Mouse (Mus musculus): ENCODE measurements around the gene Ms4a10. TPM values are rescaled to one million over a fixed set of nuclear protein-coding genes. Genes with fewer than 3 reads are reported as not detected.
A peak's percentile ranks its signal among the peaks of the same experiment; 100 is the strongest.

Gene Ms4a10
- polyA plus RNA-seq, 1 experiment from 2014 or later, result not detected

DNA sequence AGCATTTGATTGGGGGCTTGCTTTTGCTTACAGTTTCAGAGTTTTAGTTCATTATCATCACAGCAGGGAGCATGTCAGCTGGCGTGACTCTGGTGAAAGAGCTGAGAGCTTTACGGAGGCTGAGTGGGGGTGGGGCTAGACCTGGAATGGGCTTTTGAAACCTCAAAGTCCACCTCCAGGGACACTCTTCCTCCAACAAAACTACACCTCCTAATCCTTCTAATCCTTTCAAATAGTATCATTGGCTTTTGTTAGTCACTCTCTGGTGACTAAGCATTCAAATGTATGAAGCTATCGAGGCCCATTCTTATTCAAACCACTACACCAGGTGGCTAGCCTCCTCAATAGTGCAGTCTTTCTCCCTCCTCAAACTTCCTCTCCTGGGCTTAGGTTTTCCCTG is 1.8 kb downstream of the Ms4a10 start:
- no peaks in the 10 kb centered on the region; the same call in 1 of the 2 replicates for H3K4me1 ChIP-seq (ENCODE audit: control insufficient read depth, insufficient read depth, low read length)
- no peaks in the 10 kb centered on the region for H3K27me3 ChIP-seq (ENCODE audit: control insufficient read depth, insufficient read depth, low read length)
- WGBS, result 78% methylated on average over 3 of the region's 3 CpGs
- H3K9me3 ChIP-seq (replicated peaks; ENCODE audit: control insufficient read depth, low read length), result peaks cover 4% of the 10 kb centered on the region; the same call in 1 of the 2 replicates
- H3K4me2 ChIP-seq (ENCODE audit: low read depth, low read length), result no peak overlapping the region
- H3K27ac ChIP-seq (ENCODE audit: low read length), result no peak overlapping the region
- H3K36me3 ChIP-seq (ENCODE audit: control insufficient read depth, insufficient read depth), result no peaks in the 10 kb centered on the region
- no peak overlapping the region for H3K4me3 ChIP-seq (ENCODE audit: low read length)
- no peak for ATAC-seq (replicated peaks; ENCODE audit: extremely low read depth, insufficient read depth, low FRiP score)
- no peak overlapping the region for H3K9ac ChIP-seq (ENCODE audit: low read length)

DNA sequence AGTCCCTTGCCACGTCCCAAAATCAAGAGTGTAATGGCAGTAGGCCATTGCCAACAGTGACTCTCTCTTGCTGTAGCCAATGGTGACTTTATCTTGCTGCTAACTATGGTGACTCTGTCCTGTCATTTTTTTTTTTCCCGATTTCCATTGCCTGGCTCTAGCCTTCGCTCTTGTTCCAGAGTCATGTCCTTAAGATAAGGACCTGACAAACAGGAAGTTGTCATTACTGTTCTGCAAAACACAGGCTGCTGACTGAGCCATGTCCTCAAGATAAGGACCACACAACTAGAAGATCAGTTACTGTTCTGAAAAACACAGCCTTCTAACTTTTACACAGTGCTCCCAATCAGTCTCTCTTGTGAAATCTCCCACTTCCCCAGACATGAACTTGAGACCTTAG is 4.0 kb downstream of the Ms4a10 start:
- Histone ChIP-seq H3K4me2 (ENCODE audit: low read depth, low read length) (no peak overlapping the region), H3K27ac (ENCODE audit: low read length) (no peak overlapping the region), H3K4me1 (ENCODE audit: control insufficient read depth, insufficient read depth, low read length) (no peaks in the 10 kb centered on the region; the same call in 1 of the 2 replicates), H3K4me3 (ENCODE audit: low read length) (no peak overlapping the region), H3K9ac (ENCODE audit: low read length) (no peak overlapping the region), H3K27me3 (ENCODE audit: control insufficient read depth, insufficient read depth, low read length) (no peaks in the 10 kb centered on the region), H3K9me3 (replicated peaks; ENCODE audit: control insufficient read depth, low read length) (peaks cover 7% of the 10 kb centered on the region; the same call in 1 of the 2 replicates), H3K36me3 (ENCODE audit: control insufficient read depth, insufficient read depth) (no peaks in the 10 kb centered on the region)
- ATAC-seq (replicated peaks; ENCODE audit: extremely low read depth, insufficient read depth, low FRiP score), result no peak
- WGBS, result 27% methylated on average over 3 of the region's 3 CpGs

DNA sequence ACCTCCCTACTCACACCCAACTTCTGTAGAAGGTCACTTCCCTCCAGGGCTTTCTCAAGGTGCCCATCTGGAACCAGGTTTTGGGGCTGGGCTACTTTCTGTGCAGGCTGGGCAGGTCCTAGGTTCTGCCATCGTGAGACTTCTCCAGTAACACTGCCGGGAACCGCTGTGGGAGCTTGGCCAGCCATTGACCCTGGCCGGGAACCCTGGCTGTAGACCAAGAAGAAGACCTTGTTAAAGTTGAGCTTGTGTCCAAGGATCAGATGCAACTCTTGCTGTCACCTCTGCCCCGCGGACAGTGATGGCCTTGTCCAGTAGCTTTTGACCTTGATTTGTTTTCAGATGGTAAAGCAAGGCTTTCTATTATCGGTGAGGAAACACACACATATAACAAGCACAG is 5.9 kb downstream of the Ms4a10 start:
- no peaks in the 10 kb centered on the region for H3K36me3 ChIP-seq (ENCODE audit: control insufficient read depth, insufficient read depth)
- H3K9me3 ChIP-seq (replicated peaks; ENCODE audit: control insufficient read depth, low read length), result peaks cover 7% of the 10 kb centered on the region; the same call in 1 of the 2 replicates
- H3K9ac ChIP-seq (ENCODE audit: low read length), result no peak overlapping the region
- no peak overlapping the region for H3K4me3 ChIP-seq (ENCODE audit: low read length)
- H3K27me3 ChIP-seq (ENCODE audit: control insufficient read depth, insufficient read depth, low read length), result no peaks in the 10 kb centered on the region
- H3K4me1 ChIP-seq (ENCODE audit: control insufficient read depth, insufficient read depth, low read length), result no peaks in the 10 kb centered on the region; the same call in 1 of the 2 replicates
- no peak overlapping the region for H3K27ac ChIP-seq (ENCODE audit: low read length)
- no peak for ATAC-seq (replicated peaks; ENCODE audit: extremely low read depth, insufficient read depth, low FRiP score)
- no peak overlapping the region for H3K4me2 ChIP-seq (ENCODE audit: low read depth, low read length)
- 84% methylated on average over 7 of the region's 7 CpGs for WGBS

DNA sequence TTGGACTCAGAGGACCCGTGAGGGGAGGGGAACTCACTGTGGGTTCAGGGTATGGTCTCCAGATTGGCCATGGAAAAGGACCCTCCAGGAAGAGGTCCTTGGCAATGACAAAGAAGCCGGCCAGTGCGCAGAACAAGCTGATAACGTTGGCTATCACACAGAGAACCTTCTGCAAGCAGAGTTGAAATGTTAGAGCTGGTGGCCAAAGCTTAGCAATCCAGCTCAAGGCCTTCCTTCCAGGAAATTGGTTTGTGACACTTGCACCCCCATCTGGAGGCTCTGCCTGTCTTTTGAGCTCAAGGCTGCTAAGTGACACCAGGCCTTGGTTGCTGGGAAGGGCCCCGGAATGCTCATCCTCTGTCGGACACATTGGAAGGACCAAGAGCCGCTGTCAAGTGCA is 8.7 kb downstream of the Ms4a10 start:
- no peak overlapping the region for H3K27ac ChIP-seq (ENCODE audit: low read length)
- ATAC-seq (replicated peaks; ENCODE audit: extremely low read depth, insufficient read depth, low FRiP score), result 0 out of 2 replicates have a peak, but pooled peaks have one; percentile 16
- H3K4me1 ChIP-seq (ENCODE audit: control insufficient read depth, insufficient read depth, low read length), result no peaks in the 10 kb centered on the region
- 0 out of 2 replicates have a peak, but pooled peaks cover 4% of the 10 kb centered on the region for H3K9me3 ChIP-seq (replicated peaks; ENCODE audit: control insufficient read depth, low read length)
- H3K4me2 ChIP-seq (ENCODE audit: low read depth, low read length), result no peak overlapping the region
- 77% methylated on average over 7 of the region's 7 CpGs for WGBS
- H3K4me3 ChIP-seq (ENCODE audit: low read length), result no peak overlapping the region
- H3K27me3 ChIP-seq (ENCODE audit: control insufficient read depth, insufficient read depth, low read length), result peaks cover 2% of the 10 kb centered on the region; the same call in 1 of the 2 replicates
- no peaks in the 10 kb centered on the region for H3K36me3 ChIP-seq (ENCODE audit: control insufficient read depth, insufficient read depth)
- no peak overlapping the region for H3K9ac ChIP-seq (ENCODE audit: low read length)

DNA sequence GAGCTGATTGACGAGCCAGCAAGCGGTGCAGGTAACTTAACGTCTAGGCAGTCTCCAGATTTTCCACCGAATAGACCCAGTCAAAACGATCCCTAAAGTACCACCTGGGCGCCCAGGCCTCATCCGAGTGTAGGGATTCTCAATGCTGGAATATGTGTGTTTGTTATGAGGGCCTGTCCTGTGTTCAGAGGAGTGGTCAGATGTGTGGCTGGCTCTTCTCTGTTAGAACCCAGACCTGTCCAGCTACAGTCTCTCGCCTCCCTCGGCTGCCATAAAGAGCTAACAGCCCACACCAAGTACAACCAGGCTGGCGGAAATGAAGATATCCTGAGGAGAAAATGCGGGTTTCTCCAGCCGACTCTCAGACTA is 14.5 kb downstream of the Ms4a10 start:
- H3K9ac ChIP-seq (ENCODE audit: low read length), result no peak overlapping the region
- no peak overlapping the region for H3K27ac ChIP-seq (ENCODE audit: low read length)
- no peak overlapping the region for H3K4me3 ChIP-seq (ENCODE audit: low read length)
- no peak for ATAC-seq (replicated peaks; ENCODE audit: extremely low read depth, insufficient read depth, low FRiP score)
- no peaks in the 10 kb centered on the region for H3K36me3 ChIP-seq (ENCODE audit: control insufficient read depth, insufficient read depth)
- peaks cover 2% of the 10 kb centered on the region; the same call in 1 of the 2 replicates for H3K27me3 ChIP-seq (ENCODE audit: control insufficient read depth, insufficient read depth, low read length)
- H3K4me1 ChIP-seq (ENCODE audit: control insufficient read depth, insufficient read depth, low read length), result no peaks in the 10 kb centered on the region
- no peak overlapping the region for H3K4me2 ChIP-seq (ENCODE audit: low read depth, low read length)
- 37% methylated on average over 12 of the region's 12 CpGs for WGBS
- H3K9me3 ChIP-seq (replicated peaks; ENCODE audit: control insufficient read depth, low read length), result no peaks in the 10 kb centered on the region

DNA sequence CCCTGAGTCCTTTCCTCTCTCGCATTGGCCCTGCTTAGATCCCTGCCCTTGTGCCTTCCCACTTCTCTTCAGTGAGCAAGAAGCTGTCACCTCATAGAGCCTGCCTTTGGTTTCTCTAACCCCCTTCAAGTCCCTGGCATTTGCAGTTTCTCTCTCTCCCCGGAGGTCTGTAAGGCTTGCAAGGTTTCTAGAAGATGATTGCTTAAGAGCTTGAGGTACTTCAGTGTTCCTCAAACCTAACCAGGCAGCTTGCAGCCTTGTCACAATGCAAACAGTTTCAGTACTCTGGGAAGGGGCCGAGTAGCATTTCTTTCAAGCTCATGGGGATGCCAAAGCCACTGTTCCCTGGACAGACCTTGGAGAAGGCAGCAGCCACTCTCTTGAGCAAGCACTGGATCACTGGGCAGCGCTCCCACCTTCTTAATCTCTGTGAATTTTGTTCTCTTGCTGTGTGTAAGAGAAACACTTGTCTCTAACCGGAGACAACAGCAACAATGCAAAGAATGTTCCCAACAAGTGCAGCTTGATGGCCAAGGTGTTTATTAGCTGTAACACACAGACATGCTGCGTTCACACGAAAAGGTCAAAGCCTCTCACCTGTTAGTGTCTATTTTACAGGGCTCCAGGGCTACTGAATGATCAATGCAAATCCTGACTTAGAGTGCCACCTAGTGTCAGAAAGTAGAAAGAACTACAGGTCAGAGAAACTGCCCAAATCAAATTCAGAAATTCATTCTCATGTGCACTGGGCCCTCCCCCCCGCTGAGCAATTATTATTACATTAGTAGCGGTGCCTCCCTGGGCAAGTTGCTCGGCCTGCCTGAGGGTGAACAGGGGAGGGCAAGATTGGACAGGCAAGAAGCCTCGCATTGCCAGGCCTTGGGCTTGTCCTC is 15.1 kb downstream of the Ms4a10 start:
- Histone ChIP-seq H3K9me3 (replicated peaks; ENCODE audit: control insufficient read depth, low read length) (no peaks in the 10 kb centered on the region), H3K9ac (ENCODE audit: low read length) (no peak overlapping the region), H3K36me3 (ENCODE audit: control insufficient read depth, insufficient read depth) (no peaks in the 10 kb centered on the region), H3K4me2 (ENCODE audit: low read depth, low read length) (no peak overlapping the region), H3K4me1 (ENCODE audit: control insufficient read depth, insufficient read depth, low read length) (no peaks in the 10 kb centered on the region), H3K27ac (ENCODE audit: low read length) (no peak overlapping the region), H3K27me3 (ENCODE audit: control insufficient read depth, insufficient read depth, low read length) (peaks cover 2% of the 10 kb centered on the region; the same call in 1 of the 2 replicates), H3K4me3 (ENCODE audit: low read length) (no peak overlapping the region)
- ATAC-seq (replicated peaks; ENCODE audit: extremely low read depth, insufficient read depth, low FRiP score), result 0 out of 2 replicates have a peak, but pooled peaks have one; percentile 49
- WGBS, result 30% methylated on average over 11 of the region's 11 CpGs

DNA sequence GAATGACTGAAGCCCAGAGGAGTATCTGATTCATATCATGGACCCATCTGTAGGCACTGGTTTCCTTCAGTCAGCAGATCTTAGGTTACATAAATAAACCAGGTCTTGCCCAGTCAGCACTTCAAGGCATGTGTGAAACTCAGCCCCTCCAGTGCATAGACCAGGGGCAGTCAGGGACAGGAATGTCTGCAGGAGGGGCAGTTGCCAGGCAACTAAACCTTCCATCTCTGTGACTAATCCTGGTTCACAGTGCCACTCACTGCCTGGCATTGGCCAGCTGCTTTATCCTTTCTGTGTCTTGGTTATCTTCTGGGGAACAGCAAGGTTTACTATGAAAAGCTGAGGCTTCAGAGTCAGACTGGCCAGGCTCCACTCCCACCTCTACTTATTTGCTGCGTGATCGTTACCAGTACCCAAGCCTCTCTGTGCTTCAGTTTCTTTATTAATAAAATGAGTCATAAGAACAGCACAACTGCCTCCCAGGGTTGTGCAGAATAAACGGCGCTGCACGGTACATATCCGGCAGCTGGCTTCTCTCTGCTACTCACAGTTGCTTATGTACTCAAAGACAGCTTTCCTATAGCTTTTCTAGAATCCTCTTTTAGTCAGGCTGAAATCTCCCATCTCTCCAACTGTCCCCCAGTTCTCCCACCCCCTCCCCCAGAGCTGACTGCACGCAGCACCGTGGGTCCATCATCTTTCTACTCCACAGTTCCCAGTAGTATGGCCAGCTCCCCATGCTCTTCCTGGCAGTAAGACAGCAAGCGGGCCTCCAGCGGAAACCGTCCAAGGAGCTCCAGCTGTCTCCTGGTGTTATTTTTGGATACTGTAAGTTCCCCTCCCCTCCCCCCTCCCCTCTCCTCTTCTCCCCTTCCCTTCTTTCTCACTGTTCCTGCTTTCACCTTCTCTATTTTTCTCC is 22.2 kb downstream of the Ms4a10 start:
- peaks cover 32% of the 10 kb centered on the region for H3K4me1 ChIP-seq (ENCODE audit: control insufficient read depth, insufficient read depth, low read length)
- peak overlapping the region; percentile 13; the same call in 1 of the 2 replicates for H3K9ac ChIP-seq (ENCODE audit: low read length)
- peak overlapping the region; percentile 14; the same call in 1 of the 2 replicates for H3K4me2 ChIP-seq (ENCODE audit: low read depth, low read length)
- H3K27me3 ChIP-seq (ENCODE audit: control insufficient read depth, insufficient read depth, low read length), result no peaks in the 10 kb centered on the region
- H3K9me3 ChIP-seq (replicated peaks; ENCODE audit: control insufficient read depth, low read length), result no peaks in the 10 kb centered on the region
- 35% methylated on average over 11 of the region's 11 CpGs for WGBS
- no peak overlapping the region for H3K4me3 ChIP-seq (ENCODE audit: low read length)
- peak overlapping the region; percentile 70 for H3K27ac ChIP-seq (ENCODE audit: low read length)
- ATAC-seq (replicated peaks; ENCODE audit: extremely low read depth, insufficient read depth, low FRiP score), result peak; percentile 59
- no peaks in the 10 kb centered on the region for H3K36me3 ChIP-seq (ENCODE audit: control insufficient read depth, insufficient read depth)

DNA sequence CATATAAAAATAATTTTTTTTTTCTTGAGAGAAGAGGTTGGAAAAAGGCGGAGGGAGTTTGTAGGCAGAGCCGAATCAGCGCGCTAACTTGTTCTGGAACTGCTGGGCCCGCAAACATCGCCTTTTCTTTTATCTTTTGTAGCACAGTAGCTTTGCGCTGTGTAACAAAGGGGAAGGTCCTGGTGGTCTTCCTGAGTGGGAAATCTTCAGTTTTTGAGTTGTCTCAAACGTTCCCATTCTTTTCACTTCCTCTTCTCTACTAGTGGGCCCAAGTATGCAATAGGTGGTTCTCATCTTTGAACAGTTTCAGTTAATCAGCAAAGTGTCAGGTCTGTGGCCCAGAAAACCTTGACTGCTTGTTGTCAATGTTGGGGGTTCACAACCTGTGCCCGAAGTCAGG is 24.9 kb downstream of the Ms4a10 start:
- H3K4me1 ChIP-seq (ENCODE audit: control insufficient read depth, insufficient read depth, low read length), result peaks cover 39% of the 10 kb centered on the region
- 39% methylated on average over 9 of the region's 9 CpGs for WGBS
- no peaks in the 10 kb centered on the region for H3K9me3 ChIP-seq (replicated peaks; ENCODE audit: control insufficient read depth, low read length)

More for the DNA sequence above, 24.9 kb downstream of the Ms4a10 start:
- peak overlapping the region; percentile 80 for H3K4me3 ChIP-seq (ENCODE audit: low read length)
- peak overlapping the region; percentile 59 for H3K9ac ChIP-seq (ENCODE audit: low read length)
- peaks cover 6% of the 10 kb centered on the region for H3K36me3 ChIP-seq (ENCODE audit: control insufficient read depth, insufficient read depth)
- peak overlapping the region; percentile 65 for H3K4me2 ChIP-seq (ENCODE audit: low read depth, low read length)
- no peaks in the 10 kb centered on the region for H3K27me3 ChIP-seq (ENCODE audit: control insufficient read depth, insufficient read depth, low read length)
- peak overlapping the region; percentile 63; the same call in 1 of the 2 replicates for H3K27ac ChIP-seq (ENCODE audit: low read length)
- ATAC-seq (replicated peaks; ENCODE audit: extremely low read depth, insufficient read depth, low FRiP score), result no peak

All from heart, embryonic 16.5 days (tissue).